Mouse (Mus musculus): Measurements from ENCODE around the gene Cs. TPM values are rescaled to one million over a fixed set of nuclear protein-coding genes. Genes with fewer than 3 reads are reported as not detected.
"Not testable (repeated sequence)": the region's sequence is repeated elsewhere in the genome, so short reads cannot be mapped to it uniquely, and the experiment has no call there.

The Cs gene
- polyA plus RNA-seq (2015; fragmentation: Nextera tagmentation; extraction: Ambion mirVana): 167 and 195 TPM in 2 replicates

DNA sequence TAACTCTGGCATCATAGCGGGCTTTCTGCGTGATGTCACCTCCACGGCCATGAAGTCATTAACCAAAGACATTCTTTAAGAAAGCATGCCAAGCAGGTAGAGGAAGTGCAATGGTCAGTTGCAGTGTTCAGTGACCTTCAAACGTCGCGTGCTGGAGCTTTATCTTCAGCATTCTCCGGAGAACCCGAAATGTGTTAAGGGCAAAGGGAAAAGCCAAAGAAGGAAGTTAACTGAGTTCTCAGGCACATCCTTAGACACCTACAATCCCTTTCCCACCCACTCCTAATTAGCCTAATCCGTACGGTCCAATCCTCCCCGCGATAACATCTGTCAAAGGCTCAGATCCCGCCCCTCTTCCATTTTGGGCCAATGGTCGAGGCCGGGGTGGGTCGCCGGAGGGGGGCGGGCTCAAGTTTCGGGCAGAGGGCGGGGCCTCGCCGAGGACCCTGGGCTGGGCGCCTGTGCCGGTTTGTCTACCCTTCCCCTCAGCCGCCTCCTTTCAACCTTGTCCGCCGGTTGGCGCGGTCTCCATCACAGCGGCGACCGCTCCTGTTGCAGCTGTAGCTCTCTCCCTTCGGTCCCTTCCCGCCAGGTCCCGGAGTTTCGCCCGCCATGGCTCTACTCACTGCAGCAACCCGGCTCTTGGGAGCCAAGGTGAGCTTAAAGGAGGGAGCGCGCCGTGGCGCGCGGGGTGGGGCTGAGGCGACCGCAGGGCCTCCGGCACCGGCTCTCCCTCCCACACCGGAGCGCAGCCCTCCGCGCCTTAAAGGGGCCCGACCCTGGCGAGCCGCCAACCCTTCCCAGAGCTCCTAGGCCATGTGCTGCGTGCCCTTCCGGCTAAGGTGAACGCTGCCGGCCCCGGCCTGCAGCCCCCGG lies at the start of gene Cs:
Gene Cs (plus strand): TSS at position 429 of the 876 bp plus-strand sequence.
- under 1% methylated on average over 58 of the region's 61 CpGs for WGBS
- H3K4me2 ChIP-seq (ENCODE audit: low read length): peak within 1 kb of the TSS; percentile 72
- ATAC-seq (replicated peaks; ENCODE audit: low FRiP score, low read depth) (peak; percentile 97), DNase-seq (ENCODE audit: low spot score) (peak; percentile 100)
- H3K27me3 ChIP-seq (ENCODE audit: insufficient read depth, low read length): no peaks in the 10 kb centered on the region
- H3K27ac ChIP-seq: peak within 1 kb of the TSS; percentile 97
- H3K36me3 ChIP-seq (ENCODE audit: insufficient read depth, low read length): no peaks in the 10 kb centered on the region
- no peaks in the 10 kb centered on the region for H3K9me3 ChIP-seq (replicated peaks; ENCODE audit: low read length)
- peaks cover 9% of the 10 kb centered on the region; the same call in 1 of the 2 replicates for H3K4me1 ChIP-seq (replicated peaks; ENCODE audit: insufficient read depth, low read length)
- H3K4me3 ChIP-seq (replicated peaks; ENCODE audit: low read depth, low read length): peak within 1 kb of the TSS; percentile 86
- peak within 1 kb of the TSS; percentile 85 for H3K9ac ChIP-seq (ENCODE audit: low read depth, low read length)
- TF ChIP-seq CTCF (IDR thresholded peaks at IDR 0.05; ENCODE audit: low read depth): no peak; the same call in 1 of the 2 replicates

DNA sequence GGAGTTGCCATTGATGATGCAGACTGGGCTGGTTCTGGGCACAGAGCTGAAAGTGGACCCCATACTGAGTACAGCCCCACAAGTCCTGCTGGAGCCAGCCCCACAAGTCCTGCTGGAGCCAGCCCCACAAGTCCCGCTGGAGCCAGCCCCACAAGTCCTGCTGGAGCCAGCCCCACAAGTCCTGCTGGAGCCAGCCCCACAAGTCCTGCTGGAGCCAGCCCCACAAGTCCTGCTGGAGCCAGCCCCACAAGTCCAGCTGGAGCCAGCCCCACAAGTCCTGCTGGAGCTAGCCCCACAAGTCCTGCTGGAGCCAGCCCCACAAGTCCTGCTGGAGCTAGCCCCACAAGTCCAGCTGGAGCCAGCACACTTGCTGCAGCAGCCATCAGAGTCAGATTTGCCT lies 46.9 kb upstream of the Cs start:
- 100% methylated on average over 1 of the region's 1 CpGs for WGBS

DNA sequence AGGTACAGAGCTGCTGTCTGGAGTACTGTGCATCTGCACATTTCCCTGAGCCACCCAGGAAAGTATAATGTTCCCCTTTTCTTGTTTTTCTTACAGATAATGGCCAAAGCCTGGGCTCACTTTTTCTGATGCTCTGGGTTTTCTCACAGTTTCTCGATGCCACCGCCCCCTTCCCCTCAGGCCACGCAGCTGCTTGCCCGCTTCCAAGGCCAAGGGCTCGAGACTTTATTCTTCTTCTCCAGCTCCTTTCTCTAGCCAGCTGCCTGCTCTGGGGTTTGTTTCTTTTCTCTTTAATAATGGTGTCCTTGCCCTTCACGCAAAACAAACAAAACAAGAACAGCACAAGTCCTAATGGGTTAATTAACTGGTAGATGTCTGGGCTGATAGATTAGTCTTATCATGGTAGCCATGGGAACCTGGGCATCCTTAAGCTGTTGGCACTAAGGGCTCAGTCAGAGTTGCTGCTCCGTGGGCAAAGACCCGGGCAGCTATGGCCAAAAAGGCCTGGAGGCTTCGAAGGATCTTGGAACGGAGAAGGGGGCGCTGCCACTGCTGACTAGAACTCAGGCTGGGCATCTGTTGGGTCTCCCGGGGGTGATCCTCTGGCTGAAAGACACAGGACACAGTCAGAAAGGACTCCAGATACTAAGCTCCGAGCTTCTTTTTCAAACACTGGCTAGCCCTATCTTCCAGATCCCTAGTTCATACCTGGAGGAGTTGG lies 41.0 kb upstream of the Cs start:
- peaks cover 9% of the 10 kb centered on the region; the same call in 1 of the 2 replicates for H3K36me3 ChIP-seq (ENCODE audit: insufficient read depth, low read length)
- no peaks in the 10 kb centered on the region for H3K4me1 ChIP-seq (replicated peaks; ENCODE audit: insufficient read depth, low read length)
- ATAC-seq (replicated peaks; ENCODE audit: low FRiP score, low read depth) (no peak), DNase-seq (ENCODE audit: low spot score) (no peak)
- no peaks in the 10 kb centered on the region for H3K9me3 ChIP-seq (replicated peaks; ENCODE audit: low read length)
- H3K4me2 ChIP-seq (ENCODE audit: low read length): no peak overlapping the region
- 79% methylated on average over 13 of the region's 13 CpGs for WGBS
- no peak overlapping the region for H3K4me3 ChIP-seq (replicated peaks; ENCODE audit: low read depth, low read length)
- TF ChIP-seq CTCF (IDR thresholded peaks at IDR 0.05; ENCODE audit: low read depth): no peak
- H3K27me3 ChIP-seq (ENCODE audit: insufficient read depth, low read length): no peaks in the 10 kb centered on the region
- H3K9ac ChIP-seq (ENCODE audit: low read depth, low read length): no peak overlapping the region
- no peak overlapping the region for H3K27ac ChIP-seq

More for the DNA sequence above, 46.9 kb upstream of the Cs start:
- not testable (repeated sequence) for H3K9me3 ChIP-seq (replicated peaks; ENCODE audit: low read length); H3K4me2 ChIP-seq (ENCODE audit: low read length); H3K4me1 ChIP-seq (replicated peaks; ENCODE audit: insufficient read depth, low read length); DNase-seq (ENCODE audit: low spot score); H3K27me3 ChIP-seq (ENCODE audit: insufficient read depth, low read length); ATAC-seq (replicated peaks; ENCODE audit: low FRiP score, low read depth); H3K4me3 ChIP-seq (replicated peaks; ENCODE audit: low read depth, low read length); H3K9ac ChIP-seq (ENCODE audit: low read depth, low read length); H3K27ac ChIP-seq
- peaks cover 39% of the 10 kb centered on the region; the same call in 1 of the 2 replicates for H3K36me3 ChIP-seq (ENCODE audit: insufficient read depth, low read length)

DNA sequence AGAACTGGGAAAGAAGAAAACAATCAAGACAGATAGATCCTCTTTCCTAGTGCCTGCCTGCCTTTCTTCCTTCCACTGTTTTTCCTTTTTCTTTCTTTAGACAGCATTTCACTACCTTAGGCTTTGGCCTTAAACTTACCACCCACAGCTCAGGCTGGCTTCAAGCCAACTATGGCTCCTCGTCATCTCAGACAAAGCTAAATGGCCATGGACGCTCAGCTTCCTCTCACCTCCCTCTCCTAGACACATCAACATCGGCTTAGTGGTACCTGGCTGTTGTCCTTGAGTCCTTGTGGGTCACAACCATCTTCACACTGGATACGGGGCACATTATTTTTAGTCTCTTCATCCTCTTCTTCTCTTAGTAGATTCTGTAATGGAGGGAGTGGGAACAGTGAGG lies 40.3 kb upstream of the Cs start:
- Histone ChIP-seq H3K4me2 (ENCODE audit: low read length) (no peak overlapping the region), H3K36me3 (ENCODE audit: insufficient read depth, low read length) (0 out of 2 replicates have a peak, but pooled peaks cover 2% of the 10 kb centered on the region), H3K9ac (ENCODE audit: low read depth, low read length) (no peak overlapping the region), H3K9me3 (replicated peaks; ENCODE audit: low read length) (no peaks in the 10 kb centered on the region), H3K27me3 (ENCODE audit: insufficient read depth, low read length) (no peaks in the 10 kb centered on the region), H3K27ac (no peak overlapping the region), H3K4me1 (replicated peaks; ENCODE audit: insufficient read depth, low read length) (peaks cover 1% of the 10 kb centered on the region), H3K4me3 (replicated peaks; ENCODE audit: low read depth, low read length) (no peak overlapping the region)
- TF ChIP-seq CTCF (IDR thresholded peaks at IDR 0.05; ENCODE audit: low read depth): no peak
- no peak for ATAC-seq (replicated peaks; ENCODE audit: low FRiP score, low read depth)
- WGBS: 71% methylated on average over 4 of the region's 4 CpGs
- no peak for DNase-seq (ENCODE audit: low spot score)

DNA sequence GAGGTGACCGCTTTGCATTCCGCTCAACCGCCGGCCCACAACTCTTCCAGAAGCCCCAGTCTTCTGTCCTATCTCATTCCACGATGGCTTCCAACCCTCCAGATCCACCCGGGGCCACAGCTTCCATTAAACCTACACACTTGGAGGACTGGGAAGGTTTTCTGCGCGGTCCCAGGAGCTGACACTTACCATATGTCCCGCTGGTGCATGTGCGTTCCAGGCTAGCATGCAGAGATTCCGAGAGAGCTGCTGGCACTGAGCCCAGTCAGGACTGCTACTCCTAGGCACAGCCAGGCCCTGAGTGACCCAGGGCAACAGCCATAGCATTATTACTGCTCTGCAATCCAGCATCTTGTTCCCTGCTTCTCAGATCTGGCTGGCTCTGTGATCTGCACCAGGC lies 39.9 kb upstream of the Cs start:
- H3K9me3 ChIP-seq (replicated peaks; ENCODE audit: low read length): no peaks in the 10 kb centered on the region
- no peak overlapping the region for H3K27ac ChIP-seq
- ATAC-seq (replicated peaks; ENCODE audit: low FRiP score, low read depth) (no peak; the same call in 1 of the 2 replicates), DNase-seq (ENCODE audit: low spot score) (peak; percentile 30)
- H3K4me3 ChIP-seq (replicated peaks; ENCODE audit: low read depth, low read length): no peak overlapping the region
- no peak overlapping the region for H3K9ac ChIP-seq (ENCODE audit: low read depth, low read length)
- H3K4me2 ChIP-seq (ENCODE audit: low read length): no peak overlapping the region
- TF ChIP-seq CTCF (IDR thresholded peaks at IDR 0.05; ENCODE audit: low read depth): no peak
- WGBS: 67% methylated on average over 11 of the region's 11 CpGs
- no peaks in the 10 kb centered on the region for H3K36me3 ChIP-seq (ENCODE audit: insufficient read depth, low read length)
- peaks cover 5% of the 10 kb centered on the region for H3K4me1 ChIP-seq (replicated peaks; ENCODE audit: insufficient read depth, low read length)
- no peaks in the 10 kb centered on the region for H3K27me3 ChIP-seq (ENCODE audit: insufficient read depth, low read length)

GRCm38 (mm10) chr10:128298243-128298642 lies 39.3 kb upstream of the Cs start:
- no peak for TF ChIP-seq CTCF (IDR thresholded peaks at IDR 0.05; ENCODE audit: low read depth)
- H3K27ac ChIP-seq: no peak overlapping the region
- DNase-seq (ENCODE audit: low spot score): no peak
- no peaks in the 10 kb centered on the region for H3K9me3 ChIP-seq (replicated peaks; ENCODE audit: low read length)
- peaks cover 7% of the 10 kb centered on the region for H3K4me1 ChIP-seq (replicated peaks; ENCODE audit: insufficient read depth, low read length)
- no peak overlapping the region for H3K9ac ChIP-seq (ENCODE audit: low read depth, low read length)
- no peak overlapping the region for H3K4me2 ChIP-seq (ENCODE audit: low read length)
- 69% methylated on average over 6 of the region's 6 CpGs for WGBS
- no peak overlapping the region for H3K4me3 ChIP-seq (replicated peaks; ENCODE audit: low read depth, low read length)
- H3K36me3 ChIP-seq (ENCODE audit: insufficient read depth, low read length): no peaks in the 10 kb centered on the region
- H3K27me3 ChIP-seq (ENCODE audit: insufficient read depth, low read length): no peaks in the 10 kb centered on the region
- ATAC-seq (replicated peaks; ENCODE audit: low FRiP score, low read depth): no peak
